Mouse (Mus musculus): Measurements from ENCODE around the gene Chst2.

DNA sequence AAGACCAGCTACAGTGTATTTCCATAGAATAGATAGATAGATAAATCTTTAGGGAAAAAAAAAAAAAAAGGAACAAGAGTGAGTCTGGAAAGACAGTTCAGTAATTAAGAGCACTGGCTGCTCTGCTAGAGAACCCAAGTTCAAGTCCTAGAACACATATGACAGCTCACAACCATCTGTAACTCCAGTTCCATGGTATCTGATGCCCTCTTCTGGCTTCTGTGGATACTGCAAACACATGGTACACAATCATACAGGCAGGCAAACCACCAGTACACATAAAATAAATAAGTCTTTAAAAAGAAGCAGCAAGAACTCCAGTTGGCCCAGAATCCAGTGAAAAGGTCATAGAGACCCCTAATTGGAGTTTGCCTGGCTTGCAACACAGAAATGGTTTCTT, 7.4 kb upstream of the Chst2 start:
- TF ChIP-seq CTCF (IDR thresholded peaks at IDR 0.05 in 2 of 3, conservative IDR thresholded peaks at IDR 0.05 in 1 of 3; ENCODE audit: control insufficient read depth in 1 of 3, insufficient read depth in 1 of 3, low read depth in 2 of 3, low read length in 3 of 3, poor library complexity in 1 of 3, severe bottlenecking in 1 of 3) = peak in 2 of 3 experiments; percentile 9 to 32; a peak in 2 of 6 replicates
- TF ChIP-seq MAZ (IDR thresholded peaks at IDR 0.05; ENCODE audit: low read depth, low read length) = no peak
- TF ChIP-seq POLR2A (IDR thresholded peaks at IDR 0.05; ENCODE audit: control insufficient read depth in 1 of 2, insufficient read depth in 1 of 2, low read depth in 1 of 2, low read length in 2 of 2, poor library complexity in 1 of 2) = no peak
- TF ChIP-seq POLR2AphosphoS5 (IDR thresholded peaks at IDR 0.05; ENCODE audit: borderline replicate concordance, low read depth, low read length) = no peak
- no peak for TF ChIP-seq MEF2A (IDR thresholded peaks at IDR 0.05; ENCODE audit: extremely low read depth, insufficient replicate concordance, low read depth, low read length, poor library complexity, severe bottlenecking)
- no peak for TF ChIP-seq RCOR1 (IDR thresholded peaks at IDR 0.05; ENCODE audit: low read depth, low read length)
- TF ChIP-seq NELFE (IDR thresholded peaks at IDR 0.05; ENCODE audit: low read depth, low read length) = no peak
- no peak for TF ChIP-seq MAX (IDR thresholded peaks at IDR 0.05; ENCODE audit: low read length)
- TF ChIP-seq GATA1 (IDR thresholded peaks at IDR 0.05; ENCODE audit: low read depth, low read length) = no peak
- no peak for TF ChIP-seq MYC (IDR thresholded peaks at IDR 0.05; ENCODE audit: low read depth, low read length)
- no peak for TF ChIP-seq SIN3A (IDR thresholded peaks at IDR 0.05; ENCODE audit: low read length)
- no peak for TF ChIP-seq E2F4 (IDR thresholded peaks at IDR 0.05; ENCODE audit: borderline replicate concordance, low read depth, low read length)
- TF ChIP-seq TBP (IDR thresholded peaks at IDR 0.05; ENCODE audit: low read depth, low read length) = no peak
